Mouse (Mus musculus): ENCODE measurements around the gene Ston2. TPM values are rescaled to one million over a fixed set of nuclear protein-coding genes. Genes with fewer than 3 reads are reported as not detected.

The Ston2 gene
- polyA plus RNA-seq, 1 experiment = 3.6 TPM

- H3K4me1 ChIP-seq (ENCODE audit: control insufficient read depth) = peaks cover 16% of the 10 kb centered on the region
- H3K27me3 ChIP-seq (ENCODE audit: control insufficient read depth) = no peaks in the 10 kb centered on the region
- peaks cover 49% of the 10 kb centered on the region for H3K36me3 ChIP-seq (ENCODE audit: control insufficient read depth)
- no peak for TF ChIP-seq GATA1 (IDR thresholded peaks at IDR 0.05; ENCODE audit: low read length)
- no peak for TF ChIP-seq TAL1 (IDR thresholded peaks at IDR 0.05; ENCODE audit: low read length)
- peaks cover 8% of the 10 kb centered on the region for H3K9me3 ChIP-seq (ENCODE audit: control insufficient read depth, low read length)
- H3K4me3 ChIP-seq (replicated peaks) = no peak overlapping the region
Measured at GRCm38 (mm10) chr12:91645361-91646123, 142.6 kb downstream of the Ston2 start.

GRCm38 (mm10) chr12:91643221-91643620 is 145.0 kb downstream of the Ston2 start:
- Histone ChIP-seq H3K4me1 (ENCODE audit: control insufficient read depth) (peaks cover 16% of the 10 kb centered on the region), H3K27me3 (ENCODE audit: control insufficient read depth) (no peaks in the 10 kb centered on the region), H3K36me3 (ENCODE audit: control insufficient read depth) (peaks cover 52% of the 10 kb centered on the region), H3K4me3 (replicated peaks) (no peak overlapping the region), H3K9me3 (ENCODE audit: control insufficient read depth, low read length) (peaks cover 4% of the 10 kb centered on the region)
- TF ChIP-seq TAL1 (IDR thresholded peaks at IDR 0.05; ENCODE audit: low read length) (no peak), GATA1 (IDR thresholded peaks at IDR 0.05; ENCODE audit: low read length) (no peak)

- TF ChIP-seq TAL1 (IDR thresholded peaks at IDR 0.05; ENCODE audit: low read length) = no peak
- TF ChIP-seq GATA1 (IDR thresholded peaks at IDR 0.05; ENCODE audit: low read length) = no peak
- Histone ChIP-seq H3K9me3 (ENCODE audit: control insufficient read depth, low read length) (no peaks in the 10 kb centered on the region), H3K4me3 (replicated peaks) (no peak overlapping the region), H3K27me3 (ENCODE audit: control insufficient read depth) (no peaks in the 10 kb centered on the region), H3K36me3 (ENCODE audit: control insufficient read depth) (peaks cover 45% of the 10 kb centered on the region), H3K4me1 (ENCODE audit: control insufficient read depth) (peaks cover 16% of the 10 kb centered on the region)
Measured at GRCm38 (mm10) chr12:91642426-91643093, 145.6 kb downstream of the Ston2 start.

- Histone ChIP-seq H3K4me1 (ENCODE audit: control insufficient read depth) (peaks cover 16% of the 10 kb centered on the region), H3K9me3 (ENCODE audit: control insufficient read depth, low read length) (no peaks in the 10 kb centered on the region), H3K36me3 (ENCODE audit: control insufficient read depth) (peaks cover 37% of the 10 kb centered on the region), H3K27me3 (ENCODE audit: control insufficient read depth) (no peaks in the 10 kb centered on the region), H3K4me3 (replicated peaks) (no peak overlapping the region)
- TF ChIP-seq TAL1 (IDR thresholded peaks at IDR 0.05; ENCODE audit: low read length) (no peak), GATA1 (IDR thresholded peaks at IDR 0.05; ENCODE audit: low read length) (no peak)
Measured at GRCm38 (mm10) chr12:91641631-91642141, 146.5 kb downstream of the Ston2 start.

- Histone ChIP-seq H3K4me3 (replicated peaks) (no peak overlapping the region), H3K9me3 (ENCODE audit: control insufficient read depth, low read length) (no peaks in the 10 kb centered on the region), H3K36me3 (ENCODE audit: control insufficient read depth) (peaks cover 31% of the 10 kb centered on the region), H3K4me1 (ENCODE audit: control insufficient read depth) (peaks cover 14% of the 10 kb centered on the region), H3K27me3 (ENCODE audit: control insufficient read depth) (no peaks in the 10 kb centered on the region)
- TF ChIP-seq GATA1 (IDR thresholded peaks at IDR 0.05; ENCODE audit: low read length) (no peak), TAL1 (IDR thresholded peaks at IDR 0.05; ENCODE audit: low read length) (no peak)
Measured at GRCm38 (mm10) chr12:91641133-91641532, 147.1 kb downstream of the Ston2 start.

- no peaks in the 10 kb centered on the region for H3K9me3 ChIP-seq (ENCODE audit: control insufficient read depth, low read length)
- peaks cover 27% of the 10 kb centered on the region for H3K36me3 ChIP-seq (ENCODE audit: control insufficient read depth)
- no peaks in the 10 kb centered on the region for H3K27me3 ChIP-seq (ENCODE audit: control insufficient read depth)
- H3K4me3 ChIP-seq (replicated peaks) = no peak overlapping the region
- TF ChIP-seq TAL1 (IDR thresholded peaks at IDR 0.05; ENCODE audit: low read length) (no peak), GATA1 (IDR thresholded peaks at IDR 0.05; ENCODE audit: low read length) (no peak)
- H3K4me1 ChIP-seq (ENCODE audit: control insufficient read depth) = peaks cover 12% of the 10 kb centered on the region
Measured at GRCm38 (mm10) chr12:91640712-91641111, 147.5 kb downstream of the Ston2 start.

GRCm38 (mm10) chr12:91638351-91638750 is 149.8 kb downstream of the Ston2 start:
- no peak overlapping the region for H3K4me3 ChIP-seq (replicated peaks)
- TF ChIP-seq TAL1 (IDR thresholded peaks at IDR 0.05; ENCODE audit: low read length) (no peak), GATA1 (IDR thresholded peaks at IDR 0.05; ENCODE audit: low read length) (no peak)
- no peaks in the 10 kb centered on the region for H3K27me3 ChIP-seq (ENCODE audit: control insufficient read depth)
- H3K9me3 ChIP-seq (ENCODE audit: control insufficient read depth, low read length) = no peaks in the 10 kb centered on the region
- no peaks in the 10 kb centered on the region for H3K4me1 ChIP-seq (ENCODE audit: control insufficient read depth)
- H3K36me3 ChIP-seq (ENCODE audit: control insufficient read depth) = peaks cover 22% of the 10 kb centered on the region

GRCm38 (mm10) chr12:91637136-91637909 is 150.9 kb downstream of the Ston2 start:
- Histone ChIP-seq H3K4me1 (ENCODE audit: control insufficient read depth) (no peaks in the 10 kb centered on the region), H3K36me3 (ENCODE audit: control insufficient read depth) (peaks cover 18% of the 10 kb centered on the region), H3K27me3 (ENCODE audit: control insufficient read depth) (no peaks in the 10 kb centered on the region), H3K4me3 (replicated peaks) (no peak overlapping the region), H3K9me3 (ENCODE audit: control insufficient read depth, low read length) (no peaks in the 10 kb centered on the region)
- no peak for TF ChIP-seq TAL1 (IDR thresholded peaks at IDR 0.05; ENCODE audit: low read length)
- TF ChIP-seq GATA1 (IDR thresholded peaks at IDR 0.05; ENCODE audit: low read length) = no peak

- Histone ChIP-seq H3K27me3 (ENCODE audit: control insufficient read depth) (no peaks in the 10 kb centered on the region), H3K9me3 (ENCODE audit: control insufficient read depth, low read length) (no peaks in the 10 kb centered on the region), H3K4me1 (ENCODE audit: control insufficient read depth) (no peaks in the 10 kb centered on the region), H3K36me3 (ENCODE audit: control insufficient read depth) (no peaks in the 10 kb centered on the region), H3K4me3 (replicated peaks) (no peak overlapping the region)
- no peak for TF ChIP-seq GATA1 (IDR thresholded peaks at IDR 0.05; ENCODE audit: low read length)
- no peak for TF ChIP-seq TAL1 (IDR thresholded peaks at IDR 0.05; ENCODE audit: low read length)
Measured at GRCm38 (mm10) chr12:91626482-91626881, 161.7 kb downstream of the Ston2 start.
